Mouse (Mus musculus) megakaryocyte progenitor cell, adult 5-6 weeks (primary cell): Measurements from ENCODE around the gene Sesn1. TPM values are rescaled to one million over a fixed set of nuclear protein-coding genes. Genes with fewer than 3 reads are reported as not detected.
"Not testable (repeated sequence)": the region's sequence is repeated elsewhere in the genome, so short reads cannot be mapped to it uniquely, and the experiment has no call there.

ENCODE experiments used
- ATAC-seq: replicated peaks from 2 replicates; pipeline ENCODE4 v1.8.0; 2016; ENCODE audit warnings: mild to moderate bottlenecking, moderate TSS enrichment, inconsistent platforms; ENCODE audit not compliant: poor library complexity
- total RNA-seq, 2 experiments: library from RNA; stranded (forward) in 1 of 2; stranded (reverse) in 1 of 2; fragments of 157-497, 149-512 nt in 1 of 2; fragments of 200-1000 nt in 1 of 2; gene quantifications; 2 replicates each; pipeline versions ENCODE4 v1.2.3 to v1.2.4; 2015 to 2017

Sesn1 gene
- total RNA-seq, 2 experiments from 2014 or later, result 22.3 to 36.3 TPM

DNA sequence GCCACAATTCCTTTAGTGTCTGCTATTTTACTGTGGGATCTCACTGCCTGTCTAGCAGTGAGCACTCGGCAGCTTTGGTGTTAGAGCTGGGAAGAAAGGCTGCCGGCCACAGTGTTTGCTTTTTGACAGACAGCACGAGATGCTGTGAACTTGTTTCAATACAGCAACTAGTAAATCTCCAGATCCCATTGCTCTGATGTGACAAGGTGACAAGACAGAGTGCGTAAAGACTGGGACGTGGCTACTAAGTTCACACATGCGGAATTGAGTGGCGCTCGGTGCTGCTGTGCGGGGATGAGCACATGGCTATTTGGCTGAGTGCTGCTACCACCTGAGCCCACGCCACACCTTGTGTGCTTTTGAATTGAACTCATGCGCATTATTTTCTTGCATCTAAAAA lies 97.7 kb downstream of the Sesn1 start:
- no peak for ATAC-seq

DNA sequence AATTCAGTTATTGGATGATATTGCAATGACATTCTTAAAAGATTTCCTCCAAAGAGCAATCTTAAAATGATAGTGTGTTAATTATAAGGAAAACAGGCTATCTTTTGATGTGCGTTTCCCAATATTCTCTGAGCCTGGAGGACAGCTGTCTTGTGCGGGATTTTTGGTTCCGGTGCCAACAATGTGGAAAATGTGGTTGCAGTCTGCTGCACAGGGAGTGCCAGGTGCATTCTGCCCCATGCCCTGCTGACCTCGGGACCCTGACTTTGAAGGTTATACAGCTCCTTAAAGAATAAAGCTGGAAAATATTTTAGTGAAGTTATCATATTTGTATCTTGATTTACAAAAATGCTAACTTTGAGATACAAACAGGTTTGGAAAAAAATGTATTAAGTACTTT lies 98.2 kb downstream of the Sesn1 start:
- no peak for ATAC-seq

GRCm38 (mm10) chr10:41908899-41909298 lies 99.2 kb downstream of the Sesn1 start:
- ATAC-seq, result no peak

GRCm38 (mm10) chr10:41912290-41912994 lies 102.7 kb downstream of the Sesn1 start:
- peak; percentile 95 for ATAC-seq

DNA sequence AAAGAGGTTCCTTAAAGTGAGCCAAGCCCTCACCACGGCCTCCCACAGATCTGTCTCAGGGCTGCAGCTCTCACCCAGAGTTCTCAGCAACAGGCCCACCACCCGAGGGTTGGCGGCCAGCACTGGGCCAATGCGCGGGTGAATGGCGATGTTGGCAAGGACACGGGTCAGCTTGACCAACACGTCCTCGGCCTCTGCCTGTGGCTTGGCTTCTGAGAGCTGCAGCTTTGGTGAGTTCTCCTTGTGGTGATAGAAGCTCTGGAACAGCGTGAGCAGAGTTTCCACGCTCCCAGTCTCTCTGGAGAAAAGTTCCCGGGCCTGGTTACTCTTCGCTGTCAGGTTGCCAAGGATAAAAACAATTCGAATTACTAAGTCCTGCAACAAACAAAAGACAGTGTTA lies 117.0 kb downstream of the Sesn1 start:
- no peak for ATAC-seq

DNA sequence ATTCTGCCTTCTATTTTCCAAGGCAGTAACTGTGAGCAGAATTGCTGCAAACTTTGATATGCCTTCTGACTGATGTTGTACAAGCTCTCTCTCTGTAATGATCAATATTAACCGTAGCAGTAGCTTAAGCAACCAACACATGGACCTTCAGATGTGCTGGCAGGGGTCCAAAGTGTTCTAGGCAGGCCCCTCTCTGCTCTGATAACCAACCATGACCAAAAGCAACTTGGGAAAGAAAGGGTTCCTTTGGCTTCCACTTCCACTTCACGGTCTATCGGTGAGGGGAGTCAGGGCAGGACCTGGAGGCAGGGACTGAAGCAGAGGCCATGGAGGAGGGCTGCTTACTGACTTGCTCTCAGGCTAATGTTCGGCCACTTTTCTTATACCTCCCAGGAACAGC lies 121.2 kb downstream of the Sesn1 start:
- ATAC-seq, result no peak

DNA sequence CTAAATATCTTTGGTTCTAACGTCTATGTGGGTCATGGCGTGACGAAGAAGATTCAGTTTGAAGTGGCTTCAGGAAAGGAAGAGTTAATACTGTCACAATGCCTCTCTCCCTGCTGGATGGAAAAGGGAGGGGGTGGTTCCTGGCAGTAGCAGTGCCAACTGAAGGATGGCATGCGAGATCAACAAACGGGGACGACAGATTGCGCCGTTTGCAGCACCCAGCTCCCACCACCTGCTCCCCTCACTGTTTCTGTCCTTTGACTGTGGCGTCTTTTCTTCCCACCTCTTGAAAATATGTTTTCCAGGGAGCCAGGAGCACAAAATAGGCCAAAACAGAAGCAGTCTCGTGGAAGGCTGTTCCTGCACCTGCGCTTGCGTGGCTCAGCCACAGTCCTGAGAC lies 122.2 kb downstream of the Sesn1 start:
- no peak for ATAC-seq

DNA sequence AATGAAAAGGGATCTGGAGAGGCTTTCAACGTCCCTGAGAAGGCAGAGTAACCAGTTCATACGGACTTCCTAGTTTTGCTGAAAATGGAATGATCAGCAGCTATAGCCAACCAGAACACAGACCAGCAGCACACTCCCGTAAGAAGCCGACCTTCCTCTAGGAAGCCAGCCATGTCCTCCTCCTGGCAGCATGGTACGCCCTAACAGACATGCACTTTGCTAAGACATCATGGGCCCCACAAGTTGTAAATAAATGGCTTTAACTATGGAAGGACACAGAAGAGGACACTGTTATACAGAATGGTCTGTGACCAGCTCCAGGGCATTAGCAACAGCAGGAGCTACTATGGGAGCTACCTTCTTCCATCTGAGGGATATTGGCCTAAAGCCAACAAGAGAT lies 123.2 kb downstream of the Sesn1 start:
- no peak for ATAC-seq

DNA sequence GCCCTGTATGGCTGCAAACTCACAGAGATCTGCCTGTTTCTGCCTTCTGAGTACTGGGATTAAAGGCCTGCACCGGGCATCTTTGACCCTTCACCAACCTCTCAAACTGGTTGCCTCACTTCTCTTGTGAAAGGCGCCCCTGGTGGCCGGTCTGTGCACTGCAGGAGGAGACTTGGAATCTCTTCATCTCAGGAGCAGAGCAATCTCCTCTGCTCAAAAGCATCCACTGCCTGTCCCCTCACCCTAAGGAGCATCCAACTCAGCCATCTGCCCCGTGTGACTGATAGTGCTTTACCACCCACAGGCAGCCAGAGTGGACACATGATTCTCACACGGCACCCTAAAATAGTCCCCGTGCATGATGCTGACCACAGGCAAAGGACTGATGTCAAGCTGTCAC lies 123.8 kb downstream of the Sesn1 start:
- peak; percentile 56 for ATAC-seq

GRCm38 (mm10) chr10:41934633-41935475 lies 125.1 kb downstream of the Sesn1 start:
- peak; percentile 51 for ATAC-seq

- no peak for ATAC-seq
Observed at GRCm38 (mm10) chr10:41935476-41935829, 125.7 kb downstream of the Sesn1 start.

DNA sequence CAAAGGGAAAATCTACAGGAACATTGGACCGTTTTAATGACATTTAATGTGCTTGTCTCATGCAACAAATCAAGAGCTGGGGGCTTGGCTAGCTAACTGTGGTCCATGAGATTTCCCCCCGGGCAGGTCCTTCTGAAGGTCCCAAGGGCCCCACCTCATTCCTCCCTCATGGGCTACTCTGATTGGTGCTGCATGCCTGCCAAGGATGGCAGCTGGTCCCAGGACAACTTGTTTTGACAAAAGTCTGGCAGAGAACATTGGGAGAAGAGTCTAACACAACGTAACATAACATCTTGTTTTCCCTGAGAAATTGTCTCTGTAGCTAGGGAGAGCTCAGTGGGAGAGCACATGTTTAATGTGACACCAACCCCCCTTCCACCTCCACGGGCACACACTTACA lies 126.4 kb downstream of the Sesn1 start:
- ATAC-seq, result no peak

- peak; percentile 65 for ATAC-seq
Observed at GRCm38 (mm10) chr10:41937176-41937575, 127.4 kb downstream of the Sesn1 start.

DNA sequence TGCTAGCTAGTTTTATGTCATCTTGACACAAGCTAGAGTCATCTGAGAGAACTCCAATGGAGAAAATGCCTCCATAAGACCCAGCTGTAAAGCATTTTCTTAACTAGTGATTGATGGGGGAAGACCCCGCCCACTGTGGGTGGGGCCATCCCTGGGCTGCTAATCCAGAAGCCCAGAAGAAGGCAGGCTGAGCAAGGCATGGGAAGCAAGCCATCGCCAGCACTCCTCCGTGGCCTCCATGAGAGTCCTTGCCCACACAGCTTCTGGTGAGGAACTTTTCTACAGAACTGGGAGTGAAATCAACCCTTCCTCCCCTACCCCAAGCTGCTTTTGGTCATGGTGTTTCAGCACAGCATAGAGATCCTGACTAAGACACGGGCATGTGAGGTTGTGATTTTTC lies 129.4 kb downstream of the Sesn1 start:
- ATAC-seq, result no peak

DNA sequence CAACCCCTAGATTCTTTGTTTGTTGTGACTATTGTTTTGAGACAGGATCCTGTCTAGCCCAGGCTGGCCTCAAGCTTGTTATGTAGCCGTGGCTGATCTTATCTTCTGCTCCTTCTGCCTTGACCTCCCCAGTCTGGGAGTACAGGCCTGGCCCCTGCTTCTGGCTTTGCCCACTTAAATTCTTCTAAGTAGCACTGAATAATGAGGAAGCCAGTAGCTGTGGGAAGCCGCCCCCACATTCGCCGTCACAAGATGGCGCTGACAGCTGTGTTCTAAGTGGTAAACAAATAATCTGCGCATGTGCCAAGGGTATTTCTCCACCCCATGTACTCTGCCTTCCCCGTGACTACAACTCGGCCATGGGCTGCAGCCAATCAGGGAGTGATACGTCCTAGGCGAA lies 142.6 kb downstream of the Sesn1 start:
- ATAC-seq, result not testable (repeated sequence)

GRCm38 (mm10) chr10:41952850-41953527 lies 143.3 kb downstream of the Sesn1 start:
- ATAC-seq, result no peak

DNA sequence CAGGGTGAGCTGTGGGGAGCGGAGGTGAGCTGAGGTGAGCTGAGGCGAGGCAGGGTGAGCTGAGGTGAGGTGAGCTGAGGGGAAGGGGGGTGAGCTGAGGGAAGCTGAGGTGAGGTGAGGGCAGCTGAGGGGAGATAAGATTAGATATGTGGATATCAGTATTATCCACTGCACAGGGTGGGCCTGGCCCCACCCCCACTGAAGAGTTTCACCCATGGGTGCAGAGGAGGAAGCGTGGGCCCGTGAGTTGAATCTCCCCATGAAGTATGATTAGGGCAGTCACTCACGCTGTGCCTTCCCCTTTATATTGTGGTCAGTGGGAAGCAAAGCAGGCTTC lies 143.8 kb downstream of the Sesn1 start:
- no peak for ATAC-seq

DNA sequence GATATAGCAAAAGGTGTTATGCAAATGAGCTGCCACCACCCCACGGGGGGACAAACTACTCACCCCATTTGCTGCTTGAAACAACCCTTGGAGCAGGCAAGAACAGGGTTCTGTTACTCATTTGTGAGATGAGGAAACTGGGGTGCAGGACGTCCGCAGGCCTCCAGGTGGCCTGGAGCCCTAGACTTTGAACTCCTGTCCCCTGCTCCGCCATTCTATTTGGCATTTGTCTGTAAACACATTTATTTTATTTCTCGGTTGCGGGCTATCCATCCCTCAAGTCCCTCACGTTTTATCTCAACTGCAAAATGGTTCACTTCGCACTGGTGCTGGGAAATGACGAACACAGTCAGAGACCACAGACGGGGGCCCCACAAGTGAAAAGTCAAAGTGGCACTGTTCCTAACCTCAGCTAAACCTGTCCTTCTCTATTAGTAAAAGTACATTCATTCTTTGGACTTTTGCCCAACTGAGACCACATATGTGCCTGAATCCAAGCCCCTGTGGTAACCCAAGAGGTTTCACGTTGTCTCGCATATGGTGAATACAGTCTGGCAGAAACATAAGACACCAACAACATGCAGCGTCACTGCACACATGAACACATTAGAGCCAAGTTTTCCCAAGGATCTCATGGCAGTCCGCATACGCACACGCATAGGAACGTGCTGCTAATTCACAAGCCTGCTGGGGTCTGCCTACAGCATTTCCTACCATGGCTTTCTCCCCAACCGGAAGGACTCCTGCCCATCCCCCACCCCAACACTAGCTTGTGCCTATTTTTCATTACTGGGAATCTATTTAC lies 147.9 kb downstream of the Sesn1 start:
- ATAC-seq, result peak; percentile 52; the same call in 1 of the 2 replicates
